Mouse (Mus musculus): ENCODE results near the gene Abl2.
"Not testable (repeated sequence)": the region's sequence is repeated elsewhere in the genome, so short reads cannot be mapped to it uniquely, and the experiment has no call there.

Abl2 gene

DNA sequence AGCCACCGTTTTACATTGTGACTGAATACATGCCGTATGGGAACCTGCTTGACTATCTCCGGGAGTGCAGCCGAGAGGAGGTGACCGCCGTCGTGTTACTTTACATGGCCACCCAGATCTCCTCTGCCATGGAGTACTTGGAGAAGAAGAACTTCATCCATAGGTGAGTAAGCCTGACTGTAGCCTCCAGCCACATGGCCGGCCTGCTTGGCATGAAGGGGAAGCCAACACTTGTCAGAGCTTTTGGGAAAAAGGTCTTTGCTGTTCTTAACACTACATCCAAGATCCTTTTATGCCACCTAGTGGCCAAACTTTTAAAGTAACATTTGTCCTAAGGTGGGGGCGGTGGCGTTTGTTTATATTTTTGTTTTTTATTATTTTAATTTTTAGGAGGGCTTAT is 74.5 kb downstream of the Abl2 start:
- DNase-seq (ENCODE audit: low spot score in 2 of 2) = no peak

DNA sequence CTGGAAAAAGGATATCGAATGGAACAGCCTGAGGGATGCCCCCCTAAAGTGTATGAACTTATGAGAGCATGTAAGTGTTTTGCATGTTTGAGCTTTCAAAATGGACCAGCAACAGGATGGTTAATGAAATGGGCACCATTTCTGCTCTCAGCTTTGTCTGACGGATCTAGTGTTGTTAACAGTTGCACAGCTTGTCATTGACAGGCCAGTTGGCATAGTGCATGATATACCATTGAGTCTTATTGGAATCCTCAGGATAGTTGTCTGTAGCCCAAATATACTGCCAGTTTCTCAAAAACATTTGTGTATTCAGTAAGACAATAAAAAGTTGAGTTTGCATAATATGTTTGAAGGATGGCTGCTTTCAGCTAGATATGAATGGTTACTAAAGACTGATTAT is 76.6 kb downstream of the Abl2 start:
- DNase-seq (ENCODE audit: low spot score in 2 of 2) = no peak

- no peak for DNase-seq (ENCODE audit: low spot score in 2 of 2)
Observed at GRCm38 (mm10) chr1:156639455-156639854, 80.9 kb downstream of the Abl2 start.

- no peak for DNase-seq (ENCODE audit: low spot score in 2 of 2)
Observed at GRCm38 (mm10) chr1:156640577-156640976, 82.0 kb downstream of the Abl2 start.

DNA sequence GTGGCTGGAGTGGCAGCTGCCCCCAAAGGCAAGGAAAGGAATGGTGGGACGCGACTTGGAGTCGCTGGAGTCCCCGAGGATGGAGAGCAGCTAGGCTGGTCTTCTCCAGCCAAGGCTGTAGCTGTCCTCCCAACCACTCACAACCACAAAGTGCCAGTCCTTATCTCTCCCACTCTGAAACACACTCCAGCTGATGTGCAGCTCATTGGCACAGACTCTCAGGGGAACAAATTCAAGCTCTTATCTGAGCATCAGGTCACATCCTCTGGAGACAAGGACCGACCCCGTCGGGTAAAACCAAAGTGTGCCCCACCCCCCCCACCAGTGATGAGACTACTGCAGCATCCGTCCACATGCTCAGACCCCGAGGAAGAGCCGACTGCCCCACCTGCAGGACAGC is 83.2 kb downstream of the Abl2 start:
- no peak for DNase-seq (ENCODE audit: low spot score in 2 of 2)

GRCm38 (mm10) chr1:156642813-156643212 is 84.2 kb downstream of the Abl2 start:
- no peak for DNase-seq (ENCODE audit: low spot score in 2 of 2)

- no peak for DNase-seq (ENCODE audit: low spot score in 2 of 2)
Observed at GRCm38 (mm10) chr1:156644061-156644460, 85.5 kb downstream of the Abl2 start.

DNA sequence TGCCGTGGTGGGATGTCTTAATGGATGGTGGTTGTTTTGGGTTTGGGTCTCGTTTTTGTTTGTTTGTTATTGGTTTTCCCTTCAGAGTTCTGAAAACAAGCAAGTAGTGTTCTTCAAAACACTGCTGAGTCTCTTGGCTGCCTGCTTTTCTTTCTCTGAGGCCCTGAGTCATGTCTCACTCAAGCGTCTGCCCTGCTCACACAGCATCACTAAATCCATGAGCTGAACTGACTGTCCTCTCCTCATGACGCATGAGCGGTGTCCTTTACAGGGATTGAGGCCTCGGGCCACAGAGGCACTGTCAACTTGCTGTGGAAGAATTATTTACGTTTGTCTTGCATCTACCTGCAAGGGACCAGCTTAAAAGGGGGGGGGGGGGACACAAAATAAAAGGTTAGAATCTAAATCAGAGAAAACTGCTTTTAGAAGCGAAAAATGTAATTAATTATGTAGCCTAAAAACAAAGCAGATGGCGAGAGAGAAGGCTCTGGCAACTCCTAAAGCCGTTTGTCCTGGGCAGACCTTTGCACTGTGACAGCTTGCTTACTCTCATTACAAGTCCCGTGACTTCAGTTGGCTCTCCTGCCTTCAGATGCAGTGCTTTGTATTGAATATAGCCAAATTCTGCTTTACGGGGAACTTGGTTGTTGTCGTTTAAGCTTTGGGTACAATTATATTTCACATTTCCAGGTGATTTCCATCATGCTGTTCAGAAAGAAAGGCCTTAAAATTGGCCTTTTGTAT is 86.4 kb downstream of the Abl2 start:
- no peak for DNase-seq (ENCODE audit: low spot score in 2 of 2)

- DNase-seq (ENCODE audit: low spot score in 2 of 2) = no peak
Observed at GRCm38 (mm10) chr1:156645971-156646370, 87.4 kb downstream of the Abl2 start.

DNA sequence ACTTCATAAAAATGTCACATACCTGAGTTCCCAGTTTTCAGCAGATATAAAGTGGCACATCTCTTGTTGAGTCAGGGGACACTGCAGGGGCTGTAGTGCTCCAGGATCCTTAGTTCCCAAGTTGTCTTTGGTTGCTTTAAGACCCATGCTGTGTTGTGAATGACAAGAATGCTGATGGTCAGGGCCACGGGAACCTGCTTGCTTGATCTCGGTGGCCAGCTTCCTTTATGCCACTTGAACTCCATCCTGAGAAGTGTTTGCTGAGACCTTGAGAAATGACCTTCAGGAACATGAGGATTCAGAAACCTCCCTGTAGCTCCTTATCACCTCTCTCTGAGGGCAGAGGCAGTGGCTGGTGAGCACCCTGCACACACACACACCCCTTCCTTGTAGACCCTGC is 90.1 kb downstream of the Abl2 start:
- DNase-seq (ENCODE audit: low spot score in 2 of 2) = no peak

DNA sequence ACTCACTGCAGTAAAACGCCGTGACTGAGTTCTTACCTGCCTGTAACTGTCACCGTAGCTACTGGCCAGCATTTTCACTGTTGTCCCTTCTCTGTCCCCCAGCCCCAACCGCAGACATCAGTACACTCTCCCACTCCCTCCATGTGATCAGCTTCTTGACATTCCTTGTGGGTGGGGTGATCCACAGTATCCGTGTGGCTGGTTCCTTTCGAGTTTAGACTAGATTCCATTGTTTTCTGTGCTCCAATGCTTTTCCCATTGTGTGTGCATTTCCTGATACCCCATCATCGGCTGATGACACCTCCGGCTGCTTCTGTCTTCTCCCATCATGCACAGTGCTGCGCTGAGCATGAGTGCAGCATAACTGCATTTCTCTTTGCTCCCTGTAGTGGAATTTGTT is 92.0 kb downstream of the Abl2 start:
- no peak for DNase-seq (ENCODE audit: low spot score in 2 of 2)

GRCm38 (mm10) chr1:156652189-156652822 is 93.7 kb downstream of the Abl2 start:
- no peak for DNase-seq (ENCODE audit: low spot score in 2 of 2)

GRCm38 (mm10) chr1:156654735-156655530 is 96.3 kb downstream of the Abl2 start:
- no peak for DNase-seq (ENCODE audit: low spot score in 2 of 2)

GRCm38 (mm10) chr1:156657523-156657922 is 98.9 kb downstream of the Abl2 start:
- no peak for DNase-seq (ENCODE audit: low spot score in 2 of 2)

DNA sequence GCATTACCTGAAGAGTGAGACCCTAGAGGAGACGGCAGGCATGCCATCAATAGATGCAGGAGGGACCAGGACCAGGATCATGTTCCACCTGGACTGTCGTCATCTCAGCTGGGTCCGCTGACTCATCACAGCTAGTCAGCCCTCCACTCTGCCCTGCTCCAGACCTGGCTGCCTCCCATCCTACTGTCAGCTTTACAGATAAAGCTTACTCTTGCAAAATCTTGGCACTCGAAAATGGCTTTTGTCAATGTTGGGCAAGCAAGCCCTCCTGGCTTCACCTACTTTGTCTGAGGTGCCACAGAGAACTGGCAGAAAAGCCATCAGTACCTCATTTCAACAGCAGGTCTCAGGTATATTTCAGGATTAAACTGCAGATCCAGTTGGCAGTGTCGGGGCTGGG is 100.1 kb downstream of the Abl2 start:
- DNase-seq (ENCODE audit: low spot score in 2 of 2) = no peak

- no peak for DNase-seq (ENCODE audit: low spot score in 2 of 2)
Observed at GRCm38 (mm10) chr1:156659906-156660659, 101.5 kb downstream of the Abl2 start.

DNA sequence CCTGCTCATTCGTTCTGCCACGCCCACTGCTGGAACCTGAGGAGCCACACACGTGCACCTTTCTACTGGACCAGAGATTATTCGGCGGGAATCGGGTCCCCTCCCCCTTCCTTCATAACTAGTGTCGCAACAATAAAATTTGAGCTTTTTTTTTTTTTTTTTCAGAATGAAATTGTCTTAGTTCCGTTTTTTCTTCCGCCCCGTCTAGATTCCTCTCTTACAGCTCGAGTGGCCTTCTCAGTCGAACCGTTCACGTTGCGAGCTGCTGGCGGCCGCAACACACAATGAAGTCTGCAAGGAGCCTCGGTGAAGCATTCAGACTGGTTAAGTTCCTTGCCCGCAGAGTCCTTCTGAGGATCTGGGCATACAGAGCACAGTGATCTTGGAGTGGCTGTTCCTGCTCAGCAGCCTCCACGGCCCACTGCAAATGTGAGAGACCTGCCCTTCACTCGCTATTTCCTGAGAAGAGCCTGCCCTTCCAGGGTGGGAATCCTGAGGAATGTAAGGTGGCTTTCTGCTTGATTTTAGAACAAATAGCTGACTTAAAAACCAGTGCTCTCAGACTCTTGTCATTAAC is 102.2 kb downstream of the Abl2 start:
- not testable (repeated sequence) for DNase-seq (ENCODE audit: low spot score in 2 of 2)

GRCm38 (mm10) chr1:156665777-156666176 is 107.2 kb downstream of the Abl2 start:
- DNase-seq (ENCODE audit: low spot score in 2 of 2) = no peak

DNA sequence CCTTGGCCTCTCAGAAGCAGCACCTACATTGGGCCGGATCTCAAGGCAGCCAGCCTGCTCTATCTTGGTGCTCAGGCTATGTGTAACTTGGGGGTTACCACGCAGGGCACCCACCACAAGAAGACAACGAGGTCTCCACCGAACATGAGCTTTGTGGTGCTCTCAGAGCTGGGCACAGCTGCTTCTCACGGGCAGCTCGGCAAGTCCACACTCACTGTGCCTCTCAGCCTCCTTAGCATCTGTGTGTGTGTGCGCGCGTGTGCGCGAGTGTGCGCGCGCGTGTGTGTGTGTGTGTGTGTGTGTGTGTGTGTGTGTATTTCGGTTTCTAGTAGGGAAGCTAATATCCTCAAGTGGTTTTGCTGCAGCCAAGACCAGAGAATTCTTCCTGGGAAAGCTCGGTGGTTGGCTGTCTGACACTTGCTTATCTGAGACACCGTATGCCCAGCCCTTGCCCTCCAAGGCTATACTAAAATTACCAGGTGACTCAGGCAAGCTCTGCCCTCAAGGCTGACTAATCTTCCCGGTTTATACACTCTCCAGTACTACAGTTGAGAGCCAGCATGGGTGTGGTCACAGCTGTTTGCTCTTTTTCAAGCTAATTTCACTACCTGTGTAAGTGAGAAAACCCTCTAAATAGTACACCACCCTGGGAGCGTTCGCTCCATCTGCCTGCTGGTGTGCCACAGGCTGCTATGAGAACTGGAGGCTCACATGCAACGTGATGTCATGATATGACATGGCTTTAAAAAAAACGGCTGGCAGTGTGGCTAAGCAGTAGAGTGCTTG is 108.7 kb downstream of the Abl2 start:
- DNase-seq (ENCODE audit: low spot score in 2 of 2) = no peak

DNA sequence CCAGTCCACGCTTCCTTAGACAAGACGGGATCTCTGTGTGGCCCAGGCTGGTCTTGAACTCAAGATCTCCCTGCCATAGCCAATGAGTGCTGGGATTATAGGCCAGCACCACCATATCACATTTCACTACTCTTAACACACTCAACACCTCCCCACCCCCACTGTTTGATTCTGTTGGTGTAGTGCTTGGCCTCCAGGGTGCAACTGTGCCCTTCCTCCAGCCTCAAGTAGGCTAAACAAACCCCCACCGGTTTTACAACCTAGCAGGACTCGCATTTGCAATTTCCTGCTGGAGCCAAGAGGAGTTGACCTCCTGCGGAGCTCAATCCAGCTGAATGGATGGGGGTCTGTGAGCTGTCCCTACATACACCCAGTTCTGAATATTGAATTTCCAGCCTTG is 110.0 kb downstream of the Abl2 start:
- no peak for DNase-seq (ENCODE audit: low spot score in 2 of 2)

Measured in right cerebral cortex, postnatal 36 days (tissue).